Mouse (Mus musculus) fibroblast of lung, adult 2 months (primary cell): Measurements from ENCODE around the gene Hint2.
A peak's percentile ranks its signal among the peaks of the same experiment; 100 is the strongest.

Experiments used
- DNase-seq: peaks from one replicate; pipeline ENCODE4 v3.0.0-alpha.2; 2011; ENCODE audit warnings: low read depth

Hint2 gene

DNA sequence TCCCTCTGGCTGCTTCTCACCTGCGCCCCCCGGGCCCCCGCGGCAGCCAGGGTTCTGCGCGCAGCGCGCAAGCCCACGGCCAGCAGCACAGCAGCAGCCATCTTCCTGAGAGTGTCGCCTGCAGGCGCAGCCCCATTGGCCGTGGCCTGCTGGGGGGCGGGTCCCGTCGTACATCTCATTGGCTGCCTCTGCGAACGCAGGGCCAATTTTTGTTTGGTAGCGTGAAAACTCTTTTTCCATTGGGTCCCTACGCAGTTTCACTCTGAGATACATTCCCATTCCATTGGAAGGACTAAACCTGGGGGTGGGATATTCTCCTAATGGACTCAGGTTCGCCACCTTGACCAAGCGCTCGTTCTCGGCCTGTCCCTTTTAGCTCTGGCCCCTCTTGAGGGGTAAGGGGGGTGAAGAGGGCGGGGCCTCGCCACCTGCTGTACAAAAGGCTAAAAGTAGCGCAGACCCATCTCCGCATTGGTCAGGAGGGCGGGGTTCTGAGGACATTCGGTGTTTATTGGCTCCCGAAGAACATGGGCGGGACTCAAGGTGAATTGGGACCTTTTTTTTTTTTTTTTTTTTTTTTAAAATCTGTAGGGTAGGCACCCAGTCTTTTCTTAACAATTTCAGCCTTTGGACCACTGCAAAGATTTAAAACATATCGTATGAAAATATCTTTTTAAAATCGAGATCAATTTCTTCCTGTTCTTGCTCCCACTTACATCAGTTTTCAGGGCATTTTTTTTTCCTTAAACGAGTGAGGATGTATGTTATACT is at the start of gene Hint2:
Gene Hint2, minus strand, starts transcription at position 128 of the 771 bp plus-strand sequence.
- DNase-seq = peak; percentile 95

DNA sequence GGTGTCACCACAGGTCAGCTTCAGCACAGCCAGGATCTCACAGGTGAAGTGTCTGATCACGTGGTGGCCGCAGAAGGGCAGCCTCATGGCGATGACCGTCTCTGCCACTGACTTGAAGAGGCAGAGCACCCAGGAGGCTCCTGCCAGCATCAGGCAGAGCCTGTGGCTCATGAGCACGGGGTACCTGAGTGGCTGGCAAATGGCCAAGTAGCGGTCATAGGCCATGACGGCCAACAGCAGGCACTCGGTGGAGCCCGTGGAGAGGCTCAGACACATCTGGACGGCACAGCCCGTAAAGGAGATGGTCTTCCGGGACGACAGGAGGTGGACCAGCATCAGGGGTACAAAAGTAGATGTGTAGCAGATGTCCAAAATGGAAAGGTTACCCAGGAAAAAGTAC is 49.7 kb upstream of the Hint2 start:
- DNase-seq = no peak

DNA sequence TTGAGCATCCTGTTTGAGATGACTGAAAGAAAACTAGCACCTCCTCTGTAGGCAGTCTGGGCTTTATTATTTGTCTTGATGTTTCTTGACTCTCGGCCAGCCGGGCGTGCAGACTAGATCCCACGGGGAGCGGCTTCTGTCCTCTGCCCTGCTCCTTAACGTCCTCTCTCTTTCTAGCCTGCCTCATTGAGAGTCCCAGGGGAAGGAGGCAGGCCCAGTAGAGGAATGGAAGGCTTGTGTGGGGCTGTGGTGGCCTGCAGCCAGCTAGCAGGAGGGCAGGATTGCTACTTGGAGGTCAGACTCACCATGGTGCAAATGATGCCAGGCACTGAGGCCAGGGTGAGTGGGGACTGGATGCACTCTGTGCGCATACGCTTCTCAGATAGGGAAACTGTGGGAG is 47.6 kb upstream of the Hint2 start:
- no peak for DNase-seq

DNA sequence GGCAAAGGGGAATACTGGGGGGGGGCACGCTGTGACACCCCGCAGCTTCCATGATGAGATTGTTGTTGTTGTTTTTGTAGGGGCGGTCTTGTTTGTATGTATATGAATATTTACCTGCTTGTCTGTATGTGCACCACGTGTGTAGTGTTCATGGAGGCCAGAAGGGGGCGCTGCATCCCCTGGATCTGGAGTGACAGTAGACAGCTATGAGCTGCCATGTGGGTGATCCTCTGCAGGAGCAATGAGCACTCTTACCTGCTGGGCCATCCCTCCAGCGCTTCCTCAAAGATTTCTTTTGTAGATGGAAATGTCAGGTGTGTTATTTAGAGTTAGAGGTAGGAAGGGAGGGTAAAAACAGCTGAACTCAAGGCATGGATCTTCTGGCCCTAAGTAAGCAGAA is 47.2 kb upstream of the Hint2 start:
- no peak for DNase-seq

DNA sequence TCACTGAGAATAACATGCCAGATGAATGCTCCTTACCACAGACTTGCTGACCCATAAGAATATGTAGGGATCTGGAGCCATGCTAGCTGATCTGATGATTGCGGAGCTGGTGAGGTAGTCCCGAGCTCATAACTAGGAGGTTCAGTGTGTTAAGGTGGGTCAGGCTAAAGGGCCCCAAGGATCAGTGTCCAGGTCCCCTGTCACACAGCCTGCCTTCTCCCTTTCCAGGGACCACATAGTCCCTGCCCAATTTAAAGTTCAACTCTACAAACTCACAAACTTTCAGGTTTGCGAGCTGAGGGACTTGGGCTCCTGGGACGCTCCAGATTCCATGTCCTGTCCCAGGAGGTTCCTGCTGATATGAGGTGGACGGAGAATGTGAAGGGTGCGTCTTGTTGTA is 44.4 kb upstream of the Hint2 start, which contains the start of gene Olfr70:
Gene Olfr70, minus strand, starts transcription at position 101 of the 400 bp plus-strand sequence.
- no peak for DNase-seq

DNA sequence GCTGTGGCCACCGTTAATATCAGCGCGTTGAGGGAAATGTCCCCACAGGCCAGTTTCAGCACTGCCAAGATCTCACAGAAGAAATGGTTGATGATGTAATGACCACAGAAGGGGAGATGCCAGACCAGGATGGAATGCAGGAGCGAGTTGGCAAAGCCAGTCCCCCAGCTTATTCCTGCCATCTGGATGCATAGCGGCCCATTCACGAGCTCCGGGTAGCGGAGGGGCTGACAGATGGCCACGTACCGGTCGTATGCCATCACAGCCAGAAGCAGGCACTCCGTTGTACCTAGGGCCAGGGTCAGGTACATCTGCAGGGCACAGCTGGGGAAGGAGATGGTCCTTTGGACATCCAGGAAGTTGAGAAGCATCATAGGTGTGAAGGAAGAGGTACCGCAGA is 40.3 kb upstream of the Hint2 start:
- no peak for DNase-seq

DNA sequence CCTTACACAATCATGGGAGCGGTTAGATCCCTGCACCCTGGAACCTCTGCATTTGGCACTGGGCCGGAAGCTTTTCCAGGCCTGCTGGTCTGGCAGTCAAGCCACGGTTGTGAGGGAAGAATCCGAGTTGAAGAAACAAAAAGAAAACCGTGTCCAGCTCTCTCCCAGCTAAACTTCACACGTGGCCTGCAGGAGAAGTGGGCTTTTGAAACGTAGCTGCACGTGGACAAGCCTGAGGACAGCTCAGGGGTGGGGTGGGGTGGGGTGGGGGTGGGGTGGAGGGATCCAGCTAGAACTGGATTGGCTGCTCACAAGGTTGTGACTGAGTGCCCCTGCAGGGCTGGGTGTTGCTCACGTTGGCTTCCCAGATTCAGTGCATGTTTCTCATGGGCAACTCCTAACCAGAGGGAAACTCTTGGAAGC is 39.0 kb upstream of the Hint2 start:
- no peak for DNase-seq

DNA sequence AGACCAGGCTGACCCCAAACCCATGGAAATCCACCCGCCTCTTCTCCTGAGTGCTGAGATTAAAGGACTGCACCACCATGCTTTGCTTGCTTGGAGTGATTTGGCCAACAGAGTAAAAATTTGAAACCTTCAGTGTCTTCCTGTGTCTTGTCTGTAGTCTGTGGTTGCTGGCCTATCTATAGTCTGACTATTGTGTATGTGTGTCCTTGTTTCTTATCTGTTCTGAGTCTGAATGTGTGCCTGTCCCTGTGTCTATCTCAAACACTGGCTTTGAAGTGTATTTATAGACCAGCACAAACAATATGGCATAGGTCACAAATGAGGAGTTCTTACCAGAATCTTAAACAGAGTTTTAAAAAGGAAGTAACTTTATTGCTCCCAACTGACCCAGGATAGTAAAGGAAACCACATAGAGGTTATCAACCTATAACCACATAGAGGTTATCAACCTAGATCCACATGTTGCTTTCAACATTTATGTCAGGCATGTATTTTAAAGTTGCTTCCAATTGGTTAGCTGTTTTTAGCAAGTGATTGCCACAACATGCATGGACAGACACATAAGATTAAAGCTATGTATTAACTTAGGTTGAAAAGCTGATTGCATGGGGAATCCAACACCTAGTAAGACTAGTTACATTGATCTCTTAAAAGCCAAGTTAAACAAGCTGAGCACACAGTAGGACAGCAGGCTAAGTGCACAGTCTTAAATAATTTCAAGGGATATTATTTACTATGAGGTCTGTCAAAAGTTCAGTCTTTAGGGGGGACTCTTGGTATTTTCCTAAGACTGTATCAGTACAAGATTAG is 38.4 kb upstream of the Hint2 start:
- DNase-seq = no peak

DNA sequence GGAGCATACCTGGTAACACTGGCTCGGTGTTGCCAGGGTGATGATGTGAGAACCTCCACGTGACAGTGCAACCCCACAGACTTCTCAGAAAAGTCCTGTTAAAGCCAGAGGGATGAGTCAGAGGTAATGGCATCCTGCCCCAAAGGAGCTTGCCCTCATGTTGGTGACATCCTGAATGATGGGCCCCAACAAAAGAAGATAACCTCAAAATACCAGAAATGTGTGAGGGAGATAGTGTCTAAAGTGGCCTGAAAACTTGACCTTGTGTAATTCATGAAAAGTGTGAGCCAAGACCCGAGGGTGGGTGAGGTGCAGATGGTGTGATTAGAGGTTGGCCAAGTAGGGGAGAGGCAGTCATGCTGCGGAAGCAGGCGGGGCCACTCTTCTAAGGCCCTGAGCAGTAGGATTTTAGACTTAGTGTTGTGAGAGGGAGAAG is 37.6 kb upstream of the Hint2 start:
- DNase-seq = no peak

DNA sequence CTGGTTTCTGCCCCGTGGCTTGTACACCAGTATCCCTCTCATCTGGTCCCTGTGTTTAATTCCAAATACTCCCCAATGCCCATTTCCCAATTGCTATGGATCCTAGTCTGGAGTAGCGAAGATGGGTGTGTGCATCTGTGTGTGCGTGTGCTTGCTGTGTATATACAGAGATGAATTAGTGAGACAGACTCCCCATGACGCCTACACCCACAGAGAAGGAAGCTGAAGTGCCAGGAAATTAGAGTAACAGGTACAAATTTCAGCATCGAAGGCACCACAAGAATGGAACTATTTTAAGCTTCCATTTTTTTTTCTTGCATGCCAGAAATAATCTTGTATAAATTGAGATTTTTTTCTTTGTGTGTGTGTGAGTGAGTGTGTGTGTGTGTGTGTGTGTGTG is 34.8 kb upstream of the Hint2 start:
- no peak for DNase-seq

DNA sequence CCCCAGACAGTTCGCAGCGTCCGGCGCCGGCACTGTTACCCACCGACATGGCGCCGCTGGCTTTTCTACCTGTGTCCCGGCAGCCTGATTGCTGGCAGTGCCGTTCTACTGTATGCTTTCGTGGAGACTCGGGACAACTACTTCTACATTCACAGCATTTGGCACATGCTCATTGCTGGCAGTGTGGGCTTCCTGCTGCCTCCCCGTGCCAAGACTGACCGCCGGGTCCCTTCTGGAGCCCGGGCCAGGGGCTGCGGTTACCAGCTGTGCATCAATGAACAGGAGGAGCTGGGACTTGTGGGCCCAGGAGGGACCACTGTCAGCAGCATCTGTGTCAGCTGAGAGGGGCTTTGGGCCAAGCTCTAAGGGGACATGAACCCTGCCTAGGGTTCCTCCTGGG is 33.8 kb upstream of the Hint2 start:
- DNase-seq = no peak

DNA sequence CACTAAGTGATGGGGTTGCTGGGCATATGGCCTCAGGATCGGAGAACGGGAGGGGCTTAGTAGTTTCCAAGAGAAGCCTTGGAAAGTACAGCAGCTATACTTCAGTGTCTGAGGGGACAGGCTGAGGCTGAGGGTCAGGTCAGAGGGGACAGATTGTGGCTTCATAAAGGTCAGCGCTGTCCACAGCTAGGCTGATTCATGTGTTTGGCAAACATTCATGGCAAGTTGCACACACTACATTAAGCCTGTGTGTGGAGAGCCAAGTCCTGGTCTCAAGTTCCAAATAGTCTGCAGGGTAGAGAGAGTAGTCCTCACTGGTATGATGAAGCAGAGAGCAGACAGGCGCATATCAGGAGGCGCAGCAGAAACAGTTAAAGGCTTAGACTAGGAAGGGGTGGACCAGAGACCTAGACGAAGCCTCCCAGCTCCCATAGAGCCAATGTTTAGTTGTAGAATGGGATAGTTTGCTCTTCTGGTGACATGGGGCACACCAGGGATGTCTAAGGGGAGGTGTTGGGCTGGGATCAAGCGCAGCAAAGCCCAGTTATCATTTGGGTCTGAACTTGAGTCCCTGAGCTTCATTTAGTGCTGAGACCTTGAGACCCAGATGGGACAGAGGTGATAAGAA is 23.3 kb upstream of the Hint2 start:
- no peak for DNase-seq

DNA sequence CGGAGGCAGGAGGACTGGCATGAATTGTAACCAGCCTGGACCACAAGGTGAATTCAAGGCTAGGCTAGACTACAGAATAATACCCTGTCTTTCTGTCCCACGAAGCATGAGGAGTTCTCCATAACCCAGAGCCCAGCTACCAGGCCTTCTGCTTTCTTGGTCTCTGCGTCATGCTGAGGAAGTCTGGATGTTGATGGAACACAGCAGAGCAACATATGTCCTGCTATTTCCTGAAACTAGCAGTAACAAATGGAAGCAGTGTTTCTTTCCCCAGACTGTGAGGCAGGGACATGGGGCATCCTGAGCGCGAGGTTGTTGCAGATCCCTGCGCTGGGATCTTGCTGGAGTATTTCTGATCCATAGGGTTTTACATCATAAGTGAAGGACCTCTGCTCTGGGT is 22.3 kb upstream of the Hint2 start:
- DNase-seq = no peak

DNA sequence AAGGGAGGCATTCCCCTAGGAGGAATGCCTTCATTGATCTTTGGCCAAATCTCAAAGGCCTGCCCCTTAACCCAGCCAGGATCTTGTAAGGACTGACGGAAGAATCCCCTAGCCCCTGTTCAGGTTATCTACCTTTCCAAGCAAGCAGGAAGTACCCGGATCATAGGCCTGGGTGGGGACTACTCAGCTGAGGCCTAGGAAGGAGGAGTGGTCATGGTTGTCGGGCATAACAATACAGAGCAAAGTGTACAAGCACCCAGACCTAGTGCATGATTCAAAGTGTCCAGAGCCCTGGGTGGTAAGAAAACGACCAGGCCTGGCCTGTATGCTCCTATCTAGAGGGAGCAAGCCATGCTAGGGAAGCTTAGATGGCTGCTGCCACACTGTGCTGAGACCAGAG is 19.3 kb upstream of the Hint2 start:
- DNase-seq = no peak

DNA sequence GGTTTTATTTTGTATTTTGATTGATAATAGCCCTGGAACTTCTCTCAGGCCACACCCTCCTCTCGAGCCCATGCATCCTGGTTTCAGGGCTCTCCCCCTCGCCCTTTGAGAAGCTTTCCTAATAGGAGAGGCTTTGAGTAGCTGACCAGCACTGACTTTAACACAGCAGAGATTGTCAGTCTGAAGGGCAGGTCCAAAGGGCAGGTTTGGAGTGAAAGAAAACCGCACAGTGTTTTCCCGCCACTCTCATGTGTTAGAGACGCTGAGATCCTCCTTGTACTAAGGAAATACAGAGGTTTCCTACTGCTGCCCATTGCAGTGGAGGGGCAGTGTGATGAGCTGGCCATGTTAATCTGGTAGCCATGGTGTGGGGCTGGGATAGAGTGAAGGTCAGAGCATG is 18.7 kb upstream of the Hint2 start:
- no peak for DNase-seq

DNA sequence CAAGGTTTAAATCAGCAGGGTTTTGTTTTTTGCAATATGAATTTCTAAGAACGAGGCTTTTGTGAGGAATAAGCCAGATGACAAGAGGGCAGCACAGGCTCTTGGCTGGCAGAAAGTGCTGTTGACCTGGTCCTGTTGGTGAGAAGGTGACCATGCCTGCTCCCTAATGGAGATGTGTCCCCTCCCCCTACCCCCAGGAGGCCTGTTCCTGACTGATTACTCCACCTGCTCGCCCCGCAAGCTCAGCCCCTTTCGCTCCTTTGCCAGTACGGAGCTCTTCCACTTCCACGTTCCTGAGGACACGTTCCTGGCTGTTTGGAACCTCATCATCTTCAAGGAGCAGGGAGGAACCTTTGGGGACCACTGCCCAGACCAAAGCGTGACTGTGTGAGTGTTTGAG is 17.4 kb upstream of the Hint2 start:
- DNase-seq = no peak

DNA sequence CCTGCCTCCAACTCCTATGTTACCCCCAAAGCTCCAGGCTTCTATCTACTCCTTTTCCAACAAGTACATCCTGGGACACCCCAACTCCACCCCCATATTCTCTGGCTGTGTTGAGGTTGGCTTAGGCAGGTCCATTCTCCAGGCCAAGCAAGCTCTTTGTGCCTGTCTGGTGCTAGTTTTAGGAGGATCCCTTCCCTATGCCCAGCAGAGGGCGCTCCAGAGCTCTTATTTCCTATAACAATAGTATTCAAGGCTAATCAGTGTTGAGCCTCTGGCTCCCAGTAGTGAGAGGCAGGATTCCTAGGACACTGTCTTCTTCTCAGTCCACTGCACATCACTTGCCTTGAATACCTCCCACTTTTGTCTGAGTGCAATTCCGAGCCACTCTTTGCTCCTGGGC is 15.8 kb upstream of the Hint2 start:
- DNase-seq = peak; percentile 57

DNA sequence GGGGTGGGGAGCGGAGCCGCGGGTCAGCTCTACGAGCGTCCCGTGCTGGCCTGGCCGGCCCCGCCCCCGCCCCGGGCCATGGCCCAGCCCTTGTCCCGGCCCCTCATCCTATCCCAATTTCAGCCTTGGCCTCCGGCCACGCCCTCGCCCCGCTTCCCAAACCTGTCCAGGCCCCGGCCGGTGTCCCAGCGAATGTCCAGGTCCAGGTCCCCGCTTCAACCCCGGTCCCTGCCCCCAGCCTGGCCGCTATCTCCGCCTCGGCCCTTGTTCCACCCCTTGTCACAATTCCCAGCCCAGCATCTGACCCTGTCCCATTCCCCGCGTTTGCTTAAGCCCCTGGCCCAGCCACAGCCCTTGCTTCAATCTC is 13.1 kb upstream of the Hint2 start:
- no peak for DNase-seq

DNA sequence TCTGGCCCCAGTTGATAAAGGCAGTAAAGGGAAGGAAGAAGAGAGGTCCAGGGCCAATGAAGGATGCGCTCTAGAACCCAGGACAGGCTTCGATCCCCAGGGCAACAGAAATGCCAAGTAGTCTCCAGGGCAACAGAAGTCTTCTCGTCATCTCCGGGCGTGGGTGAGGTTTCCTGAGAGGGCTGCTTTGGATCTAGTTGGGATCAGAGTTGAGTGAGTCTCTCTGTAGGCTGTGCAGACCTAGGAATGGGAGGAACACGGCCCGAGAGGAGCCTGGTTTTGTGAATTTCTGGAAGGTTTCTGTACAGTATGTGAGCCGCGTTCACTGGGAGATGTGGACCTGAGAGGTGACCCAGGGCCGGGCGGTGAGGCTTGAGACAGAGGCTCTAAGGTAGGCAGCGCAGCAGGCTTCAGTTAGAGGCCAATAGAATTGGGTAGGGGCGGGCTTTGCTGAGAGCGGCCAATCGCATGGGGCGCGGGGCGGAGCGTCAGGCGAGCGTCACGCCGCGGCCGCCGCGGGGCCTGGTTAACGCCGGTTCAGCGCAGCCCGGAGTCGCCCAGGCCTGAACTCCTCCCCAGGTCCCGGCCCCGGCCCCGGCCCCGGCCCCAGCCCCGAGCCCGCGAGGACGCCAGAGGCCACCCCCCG is 12.6 kb upstream of the Hint2 start, which contains the start of the genes Tmem8b and Fam221b:
Gene Tmem8b, plus strand, starts transcription at position 190 of the 646 bp plus-strand sequence.
Gene Fam221b, minus strand, starts transcription at position 364 of the 646 bp plus-strand sequence.
- DNase-seq = peak; percentile 51

DNA sequence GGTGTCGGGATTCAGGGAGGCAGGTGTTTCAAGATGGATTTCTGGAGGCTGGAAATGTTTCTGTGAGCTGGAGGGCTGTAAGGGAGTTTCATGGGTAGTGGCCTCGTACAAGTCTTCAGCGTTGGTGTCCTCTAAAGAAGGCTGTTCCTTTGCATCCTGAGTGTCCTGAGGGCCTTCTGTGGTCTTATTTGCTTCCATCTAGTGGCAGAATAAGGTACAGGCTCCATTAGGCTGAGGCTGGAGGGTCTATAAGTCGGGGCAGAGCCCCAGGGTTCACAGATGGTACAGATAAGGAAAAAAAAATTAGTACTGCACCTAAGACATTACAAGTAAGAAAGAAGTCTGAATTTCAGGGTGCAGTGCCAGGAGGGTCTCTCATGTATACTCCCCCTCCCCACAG is 10.1 kb upstream of the Hint2 start:
- DNase-seq = no peak

DNA sequence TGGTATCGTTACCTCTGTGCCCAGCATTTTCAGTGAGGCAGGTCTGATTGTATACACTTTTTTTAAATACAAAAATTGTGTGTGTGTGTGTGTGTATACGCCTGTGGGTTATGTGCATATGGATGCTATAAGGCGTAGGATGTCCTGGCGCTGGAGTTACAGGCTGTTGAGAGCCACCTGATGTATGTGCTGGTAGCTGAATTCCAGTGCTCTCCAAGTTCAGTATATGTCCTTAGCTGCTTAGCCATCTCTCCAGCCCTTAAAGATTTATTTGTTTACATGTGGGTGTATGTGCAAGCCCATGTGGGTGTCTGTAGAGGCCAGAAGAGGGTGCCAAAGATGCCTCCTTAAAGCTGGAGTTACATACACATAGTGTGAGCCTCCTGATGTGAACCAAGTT is 880 bp upstream of the Hint2 start:
- no peak for DNase-seq

DNA sequence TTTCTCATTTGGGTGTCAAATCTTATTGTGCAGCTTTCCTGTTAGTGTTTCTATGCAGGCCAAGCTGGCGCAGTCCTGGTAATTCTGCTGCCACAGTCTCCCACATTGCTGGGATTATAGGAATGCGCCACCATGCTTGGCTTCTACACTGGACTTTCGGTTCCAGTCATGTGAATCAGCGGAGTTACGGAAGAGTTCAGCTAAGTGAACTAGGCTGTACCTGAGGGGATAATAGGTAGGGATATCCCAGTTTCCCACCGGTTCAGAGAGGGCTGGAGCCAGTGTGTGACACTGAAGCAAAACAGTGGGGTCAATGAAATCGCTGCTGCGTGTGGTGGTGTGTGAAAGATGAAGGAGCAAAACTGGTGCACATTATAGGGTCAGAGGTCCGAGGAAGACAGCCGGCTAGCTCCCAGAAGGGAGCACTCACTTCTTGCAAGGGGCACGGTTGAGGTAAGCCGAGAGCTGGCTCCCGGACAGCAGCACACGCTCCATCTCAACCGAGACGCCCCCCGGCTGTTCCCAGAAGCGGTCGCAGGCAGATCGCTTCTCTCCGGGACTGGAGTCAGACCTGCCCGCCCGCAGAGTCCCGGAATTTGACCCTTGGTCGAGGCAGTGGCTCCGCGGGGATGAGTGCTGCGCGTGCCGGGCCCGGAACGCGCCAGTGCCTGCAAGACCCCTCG is 469 bp downstream of the Hint2 start:
- no peak for DNase-seq
